Mouse (Mus musculus) layer of hippocampus, postnatal 10 days (tissue): Measurements from ENCODE around the gene Nfkbil1. TPM values are rescaled to one million over a fixed set of nuclear protein-coding genes. Genes with fewer than 3 reads are reported as not detected.
A peak's percentile ranks its signal among the peaks of the same experiment; 100 is the strongest.

Experiments used
- DNase-seq, 2 experiments: peaks; one replicate each; pipeline ENCODE4 v3.0.0; 2021; ENCODE audit warnings: low spot score in 2 of 2
- total RNA-seq, 2 experiments: library from RNA; stranded (reverse); gene quantifications; 2 replicates each; pipeline ENCODE4 v1.2.3; 2021

Gene Nfkbil1
- total RNA-seq, 2 experiments from 2014 or later = 14.2 to 15.5 TPM

- peak; percentile 62 to 65 for DNase-seq
These were observed 18.9 kb upstream of the Nfkbil1 start for GRCm38 (mm10) chr17:35254241-35255098.

GRCm38 (mm10) chr17:35253293-35254093, 17.9 kb upstream of the Nfkbil1 start:
- DNase-seq = no peak

GRCm38 (mm10) chr17:35252619-35253292, 17.2 kb upstream of the Nfkbil1 start:
- DNase-seq = peak in 1 of 2 experiments; percentile 18

GRCm38 (mm10) chr17:35251981-35252380, 16.4 kb upstream of the Nfkbil1 start:
- peak in 1 of 2 experiments; percentile 11 for DNase-seq

GRCm38 (mm10) chr17:35251162-35251719, 15.6 kb upstream of the Nfkbil1 start:
- DNase-seq = peak in 1 of 2 experiments; percentile 16

GRCm38 (mm10) chr17:35250348-35251120, 14.9 kb upstream of the Nfkbil1 start:
- DNase-seq = peak in 1 of 2 experiments; percentile 12

GRCm38 (mm10) chr17:35249451-35250197, 14.0 kb upstream of the Nfkbil1 start:
- peak in 1 of 2 experiments; percentile 9 for DNase-seq

- no peak for DNase-seq
These were observed 13.4 kb upstream of the Nfkbil1 start for GRCm38 (mm10) chr17:35248986-35249385.

GRCm38 (mm10) chr17:35247144-35247543, 11.6 kb upstream of the Nfkbil1 start:
- no peak for DNase-seq

- DNase-seq = peak in 1 of 2 experiments; percentile 32
These were observed 10.4 kb upstream of the Nfkbil1 start for GRCm38 (mm10) chr17:35245731-35246623.

- no peak for DNase-seq
These were observed 9.4 kb upstream of the Nfkbil1 start for GRCm38 (mm10) chr17:35244999-35245398.

- DNase-seq = peak in 1 of 2 experiments; percentile 61
These were observed 7.5 kb upstream of the Nfkbil1 start for GRCm38 (mm10) chr17:35243086-35243485.

- peak; percentile 55 to 66 for DNase-seq
These were observed 6.7 kb upstream of the Nfkbil1 start for GRCm38 (mm10) chr17:35242015-35242941.

GRCm38 (mm10) chr17:35241305-35242014, 5.9 kb upstream of the Nfkbil1 start, which contains the start of gene Ddx39b:
Gene Ddx39b (plus strand): TSS chr17:35241746.
- peak; percentile 94 to 97 for DNase-seq

- no peak for DNase-seq
These were observed 5.1 kb upstream of the Nfkbil1 start for GRCm38 (mm10) chr17:35240384-35241304.

GRCm38 (mm10) chr17:35239700-35240099, 4.1 kb upstream of the Nfkbil1 start:
- no peak for DNase-seq
